Mouse (Mus musculus) liver, adult 2 months (tissue): Measurements from ENCODE around the gene St6galnac1.
A peak's percentile ranks its signal among the peaks of the same experiment; 100 is the strongest.

Source experiments
- CTCF ChIP-seq: fragments of 200-500 bp; IDR thresholded peaks from 2 replicates; pipeline ENCODE4 v1.5.1; 2011; ENCODE audit warnings: low read depth, low read length, control low read depth
- POLR2A ChIP-seq: fragments of 200-500 bp; IDR thresholded peaks from 2 replicates; pipeline ENCODE4 v1.6.1; 2011; ENCODE audit warnings: low read length, control low read depth; ENCODE audit not compliant: insufficient read depth; ENCODE audit errors: extremely low read depth

- TF ChIP-seq CTCF (0 out of 2 replicates have a peak, but pooled peaks have one; percentile 9), POLR2A (no peak)
These were observed 7.4 kb upstream of the St6galnac1 start for GRCm38 (mm10) chr11:116782737-116783145.
